Mouse (Mus musculus) testis, adult 2 months (tissue): ENCODE results near the gene Atp1b3. TPM values are rescaled to one million over a fixed set of nuclear protein-coding genes. Genes with fewer than 3 reads are reported as not detected.
A peak's percentile ranks its signal among the peaks of the same experiment; 100 is the strongest.

Experiments used
- H3K27ac ChIP-seq: fragments of 200-500 bp; 2 replicates; pipeline ENCODE4 v1.5.1; 2012; ENCODE audit warnings: low read depth, low read length; ENCODE audit not compliant: control insufficient read depth, insufficient read depth
- H3K27me3 ChIP-seq: fragments of 200-500 bp; 2 replicates; pipeline ENCODE4 v1.6.1; 2012; ENCODE audit warnings: mild to moderate bottlenecking, low read length, moderate library complexity; ENCODE audit not compliant: control insufficient read depth, insufficient read depth
- H3K36me3 ChIP-seq: fragments of 200-500 bp; 2 replicates; pipeline ENCODE4 v1.6.1; 2012; ENCODE audit warnings: mild to moderate bottlenecking, low read length; ENCODE audit not compliant: control insufficient read depth, insufficient read depth
- H3K4me1 ChIP-seq: fragments of 200-500 bp; 2 replicates; pipeline ENCODE4 v1.6.1; 2012; ENCODE audit warnings: low read length; ENCODE audit not compliant: control insufficient read depth, insufficient read depth
- H3K4me3 ChIP-seq: fragments of 200-500 bp; 2 replicates; pipeline ENCODE4 v1.5.1; 2012; ENCODE audit warnings: low read depth, mild to moderate bottlenecking, low read length, moderate library complexity, mixed read lengths; ENCODE audit not compliant: control insufficient read depth
- CTCF ChIP-seq: fragments of 200-500 bp; IDR thresholded peaks from 2 replicates; pipeline ENCODE4 v1.5.1; 2012; ENCODE audit warnings: low read depth, mild to moderate bottlenecking, inconsistent platforms, low read length, moderate library complexity; ENCODE audit not compliant: control insufficient read depth, insufficient read depth, insufficient replicate concordance
- POLR2A ChIP-seq: fragments of 200-500 bp; IDR thresholded peaks from 2 replicates; pipeline ENCODE4 v1.6.1; 2012; ENCODE audit warnings: low read depth, mild to moderate bottlenecking, inconsistent platforms, low read length, moderate library complexity; ENCODE audit not compliant: control insufficient read depth
- polyA plus RNA-seq: library from polyadenylated mRNA; depleted of rRNA; stranded (reverse); fragments of >200 nt; gene quantifications from 2 replicates; pipeline ENCODE4 v1.2.3, GENCODE M21; 2012

Gene Atp1b3
- polyA plus RNA-seq, 1 experiment = 306 TPM

- TF ChIP-seq CTCF = no peak
- no peak for TF ChIP-seq POLR2A
- peaks cover 3% of the 10 kb centered on the region for H3K4me1 ChIP-seq
- no peaks in the 10 kb centered on the region for H3K27me3 ChIP-seq
- H3K27ac ChIP-seq = no peak overlapping the region
- H3K4me3 ChIP-seq = no peak overlapping the region
- H3K36me3 ChIP-seq = no peaks in the 10 kb centered on the region
Observed at GRCm38 (mm10) chr9:96379551-96379950, 15.3 kb upstream of the Atp1b3 start.

- H3K36me3 ChIP-seq = no peaks in the 10 kb centered on the region
- TF ChIP-seq CTCF (no peak), POLR2A (no peak)
- peaks cover 3% of the 10 kb centered on the region for H3K4me1 ChIP-seq
- no peak overlapping the region for H3K27ac ChIP-seq
- H3K4me3 ChIP-seq = no peak overlapping the region
- H3K27me3 ChIP-seq = no peaks in the 10 kb centered on the region
Observed at GRCm38 (mm10) chr9:96378747-96379146, 14.5 kb upstream of the Atp1b3 start.

- no peaks in the 10 kb centered on the region for H3K27me3 ChIP-seq
- H3K4me3 ChIP-seq = no peak overlapping the region
- no peaks in the 10 kb centered on the region for H3K4me1 ChIP-seq
- TF ChIP-seq POLR2A (no peak), CTCF (no peak)
- no peak overlapping the region for H3K27ac ChIP-seq
- H3K36me3 ChIP-seq = no peaks in the 10 kb centered on the region
Observed at GRCm38 (mm10) chr9:96377096-96377495, 12.9 kb upstream of the Atp1b3 start.

- H3K4me3 ChIP-seq = no peak overlapping the region
Observed at GRCm38 (mm10) chr9:96375819-96376218, 11.6 kb upstream of the Atp1b3 start.

GRCm38 (mm10) chr9:96371075-96371474 is 6.8 kb upstream of the Atp1b3 start:
- Histone ChIP-seq H3K27me3 (no peaks in the 10 kb centered on the region), H3K4me1 (peaks cover 2% of the 10 kb centered on the region; the same call in 1 of the 2 replicates), H3K27ac (no peak overlapping the region), H3K4me3 (no peak overlapping the region), H3K36me3 (no peaks in the 10 kb centered on the region)
- TF ChIP-seq CTCF = no peak
- TF ChIP-seq POLR2A = no peak

More at GRCm38 (mm10) chr9:96375819-96376218, 11.6 kb upstream of the Atp1b3 start:
- Histone ChIP-seq H3K27me3 (no peaks in the 10 kb centered on the region), H3K27ac (no peak overlapping the region), H3K36me3 (no peaks in the 10 kb centered on the region), H3K4me1 (no peaks in the 10 kb centered on the region)
- no peak for TF ChIP-seq CTCF
- TF ChIP-seq POLR2A = no peak

GRCm38 (mm10) chr9:96369654-96370384 is 5.6 kb upstream of the Atp1b3 start:
- peaks cover 4% of the 10 kb centered on the region; the same call in 1 of the 2 replicates for H3K4me1 ChIP-seq
- no peaks in the 10 kb centered on the region for H3K27me3 ChIP-seq
- H3K36me3 ChIP-seq = no peaks in the 10 kb centered on the region
- TF ChIP-seq CTCF (no peak), POLR2A (no peak)
- no peak overlapping the region for H3K27ac ChIP-seq
- no peak overlapping the region for H3K4me3 ChIP-seq

GRCm38 (mm10) chr9:96365271-96365872 is 1.1 kb upstream of the Atp1b3 start:
- Histone ChIP-seq H3K4me3 (peak overlapping the region; percentile 44), H3K4me1 (peaks cover 8% of the 10 kb centered on the region), H3K36me3 (no peaks in the 10 kb centered on the region), H3K27ac (peak overlapping the region; percentile 3; the same call in 1 of the 2 replicates), H3K27me3 (no peaks in the 10 kb centered on the region)
- TF ChIP-seq POLR2A (no peak), CTCF (no peak)
